Mouse (Mus musculus): Measurements from ENCODE around the gene Mfn2. TPM values are rescaled to one million over a fixed set of nuclear protein-coding genes. Genes with fewer than 3 reads are reported as not detected.

The Mfn2 gene
- total RNA-seq, 2 experiments from 2014 or later = 689 to 706 TPM

Other genes starting within 250 kb of the Mfn2 start
- gene Zfp534, start 202.2 kb downstream of the Mfn2 start, total RNA-seq (2021) = not detected
- 1 to 10 TPM; 1.9 to 2.7 TPM for gene Zfp984, start 94.9 kb downstream of the Mfn2 start, total RNA-seq (2021)
- 10 to 100 TPM; 11.4 to 11.8 TPM for gene Zfp933, start 56.3 kb downstream of the Mfn2 start, total RNA-seq (2021)
- gene Miip, start 35.9 kb downstream of the Mfn2 start, total RNA-seq (2021) = 1 to 10 TPM; 6.9 to 8.0 TPM
- 10 to 100 TPM; 23.8 to 26.4 TPM for gene Fv1, start 35.7 kb downstream of the Mfn2 start, total RNA-seq (2021)
- gene Plod1, start 32.1 kb upstream of the Mfn2 start, total RNA-seq (2021) = 10 to 100 TPM; 79.5 to 97.6 TPM
- 10 to 100 TPM; 36.4 to 39.3 TPM for gene 2510039O18Rik, start 36.2 kb upstream of the Mfn2 start, total RNA-seq (2021)
- 100 to 1,000 TPM; 169 to 448 TPM for gene Nppb, start 81.1 kb upstream of the Mfn2 start, total RNA-seq (2021)
- gene Nppa, start 96.0 kb upstream of the Mfn2 start, total RNA-seq (2021) = 1,000 to 10,000 TPM; 2,183 to 2,475 TPM
- gene Clcn6, start 134.1 kb upstream of the Mfn2 start, total RNA-seq (2021) = 1 to 10 TPM; 8.6 to 8.7 TPM
- gene Mthfr, start 134.4 kb upstream of the Mfn2 start, total RNA-seq (2021) = 10 to 100 TPM in 1 of 2 experiments, 1 to 10 TPM in 1; 9.7 to 11.3 TPM
- gene Agtrap, start 183.3 kb upstream of the Mfn2 start, total RNA-seq (2021) = 10 to 100 TPM; 43.0 to 43.5 TPM
- 10 to 100 TPM; 11.9 to 12.8 TPM for gene Mad2l2, start 225.7 kb upstream of the Mfn2 start, total RNA-seq (2021)
- gene Draxin, start 226.0 kb upstream of the Mfn2 start, total RNA-seq (2021) = under 1 TPM; 0.05 to 0.11 TPM
- 10 to 100 TPM; 34.5 to 37.5 TPM for gene Fbxo6, start 247.4 kb upstream of the Mfn2 start, total RNA-seq (2021)